Mouse (Mus musculus): ENCODE measurements around the gene Nup210. TPM values are rescaled to one million over a fixed set of nuclear protein-coding genes. Genes with fewer than 3 reads are reported as not detected.
"Not testable (repeated sequence)": the region's sequence is repeated elsewhere in the genome, so short reads cannot be mapped to it uniquely, and the experiment has no call there.

The Nup210 gene
- polyA plus RNA-seq, 1 experiment from 2014 or later = 15.8 TPM

DNA sequence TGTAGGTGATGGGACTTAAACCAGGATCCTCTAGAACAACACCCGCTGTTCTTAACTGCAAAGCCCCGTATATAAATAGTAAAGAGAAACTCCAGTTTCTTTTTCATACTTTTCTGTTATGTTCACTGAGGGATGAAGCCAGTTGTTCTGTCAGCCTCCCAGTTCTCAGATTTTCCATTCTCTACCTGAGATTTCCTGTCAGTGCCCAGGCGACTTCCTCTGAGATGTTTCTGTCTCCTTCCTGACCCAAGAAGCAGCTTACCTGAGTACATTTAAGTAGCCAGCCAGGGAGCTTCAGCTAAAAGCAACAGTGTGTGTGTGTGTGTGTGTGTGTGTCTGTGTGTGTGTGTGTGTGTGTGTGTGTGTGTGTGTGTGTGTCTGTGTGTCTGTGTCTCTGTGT lies 6.8 kb upstream of the Nup210 start:
- 89% methylated on average over 3 of the region's 3 CpGs for WGBS
- no peaks in the 10 kb centered on the region for H3K27me3 ChIP-seq (ENCODE audit: control insufficient read depth, insufficient read depth, low read length)
- H3K9ac ChIP-seq (ENCODE audit: low read length) = no peak overlapping the region
- no peak for ATAC-seq (ENCODE audit: low FRiP score)
- no peaks in the 10 kb centered on the region for H3K9me3 ChIP-seq (ENCODE audit: control insufficient read depth, low read length)
- no peaks in the 10 kb centered on the region for H3K4me1 ChIP-seq (ENCODE audit: control insufficient read depth, insufficient read depth, low read length)
- no peaks in the 10 kb centered on the region for H3K36me3 ChIP-seq (ENCODE audit: control insufficient read depth, insufficient read depth, low read length)
- no peak overlapping the region for H3K4me3 ChIP-seq (ENCODE audit: low read depth, low read length)
- H3K27ac ChIP-seq (ENCODE audit: low read depth, low read length) = no peak overlapping the region
- H3K4me2 ChIP-seq = no peak overlapping the region
- DNase-seq (ENCODE audit: low spot score, missing footprints) = no peak

GRCm38 (mm10) chr6:91121089-91121488 lies 4.5 kb upstream of the Nup210 start:
- H3K4me3 ChIP-seq (ENCODE audit: low read depth, low read length); H3K9ac ChIP-seq (ENCODE audit: low read length); H3K27ac ChIP-seq (ENCODE audit: low read depth, low read length); H3K9me3 ChIP-seq (ENCODE audit: control insufficient read depth, low read length); H3K27me3 ChIP-seq (ENCODE audit: control insufficient read depth, insufficient read depth, low read length); H3K4me2 ChIP-seq; ATAC-seq (ENCODE audit: low FRiP score); H3K36me3 ChIP-seq (ENCODE audit: control insufficient read depth, insufficient read depth, low read length); H3K4me1 ChIP-seq (ENCODE audit: control insufficient read depth, insufficient read depth, low read length): not testable (repeated sequence)
- 94% methylated on average over 7 of the region's 7 CpGs for WGBS
- peak; percentile 10 for DNase-seq (ENCODE audit: low spot score, missing footprints)

DNA sequence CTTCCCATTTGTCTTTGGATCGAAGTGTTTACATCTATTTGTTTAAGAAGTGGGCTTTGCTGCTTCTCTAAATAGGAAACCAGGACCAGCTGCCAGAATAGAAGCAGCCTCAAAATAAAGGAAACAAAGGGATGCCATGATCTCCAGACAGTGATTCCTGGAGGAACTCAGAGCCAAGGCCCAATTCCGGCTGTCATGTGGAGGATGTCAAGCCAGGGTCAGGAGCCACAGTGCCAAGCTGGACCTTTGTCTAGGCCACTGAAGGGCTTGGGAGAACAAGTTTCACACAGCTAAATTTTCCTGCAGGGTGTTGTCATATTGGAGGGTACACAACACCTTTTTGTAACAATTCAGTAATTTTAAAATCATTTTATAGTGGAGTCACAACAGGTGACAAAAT lies 3.6 kb upstream of the Nup210 start:
- Histone ChIP-seq H3K27me3 (ENCODE audit: control insufficient read depth, insufficient read depth, low read length) (no peaks in the 10 kb centered on the region), H3K4me3 (ENCODE audit: low read depth, low read length) (no peak overlapping the region), H3K4me1 (ENCODE audit: control insufficient read depth, insufficient read depth, low read length) (peaks cover 15% of the 10 kb centered on the region; the same call in 1 of the 2 replicates), H3K27ac (ENCODE audit: low read depth, low read length) (no peak overlapping the region), H3K4me2 (no peak overlapping the region), H3K9me3 (ENCODE audit: control insufficient read depth, low read length) (no peaks in the 10 kb centered on the region), H3K9ac (ENCODE audit: low read length) (no peak overlapping the region), H3K36me3 (ENCODE audit: control insufficient read depth, insufficient read depth, low read length) (no peaks in the 10 kb centered on the region)
- ATAC-seq (ENCODE audit: low FRiP score) (no peak), DNase-seq (ENCODE audit: low spot score, missing footprints) (peak; percentile 12)
- 83% methylated on average over 2 of the region's 2 CpGs for WGBS

GRCm38 (mm10) chr6:91118526-91118925 lies 1.9 kb upstream of the Nup210 start:
- Histone ChIP-seq H3K4me2 (no peak overlapping the region), H3K4me1 (ENCODE audit: control insufficient read depth, insufficient read depth, low read length) (peaks cover 18% of the 10 kb centered on the region), H3K4me3 (ENCODE audit: low read depth, low read length) (no peak overlapping the region), H3K9me3 (ENCODE audit: control insufficient read depth, low read length) (no peaks in the 10 kb centered on the region), H3K9ac (ENCODE audit: low read length) (no peak overlapping the region), H3K27ac (ENCODE audit: low read depth, low read length) (no peak overlapping the region), H3K27me3 (ENCODE audit: control insufficient read depth, insufficient read depth, low read length) (no peaks in the 10 kb centered on the region), H3K36me3 (ENCODE audit: control insufficient read depth, insufficient read depth, low read length) (no peaks in the 10 kb centered on the region)
- no peak for DNase-seq (ENCODE audit: low spot score, missing footprints)
- no peak for ATAC-seq (ENCODE audit: low FRiP score)

DNA sequence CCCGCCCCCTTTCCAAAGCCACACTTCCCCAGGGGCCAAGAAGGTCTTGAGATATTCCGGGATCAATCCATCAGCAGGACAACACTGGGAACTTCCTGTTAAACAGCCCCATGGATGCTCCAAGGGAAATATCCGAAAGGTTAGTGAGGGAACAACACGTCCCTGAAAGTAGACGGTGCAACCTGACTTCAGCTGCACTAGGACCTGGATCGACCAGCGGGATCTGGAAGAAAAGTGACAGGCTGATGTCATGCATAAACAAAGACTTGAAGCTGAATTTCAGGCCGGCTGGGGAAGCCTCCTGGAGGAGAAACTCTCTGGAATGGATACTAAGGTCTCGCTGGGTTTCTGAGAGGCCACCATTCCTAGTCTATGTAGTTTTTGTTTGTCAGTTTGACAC lies 520 bp upstream of the Nup210 start:
- Histone ChIP-seq H3K9ac (ENCODE audit: low read length) (peak overlapping the region; percentile 84), H3K27me3 (ENCODE audit: control insufficient read depth, insufficient read depth, low read length) (no peaks in the 10 kb centered on the region), H3K4me1 (ENCODE audit: control insufficient read depth, insufficient read depth, low read length) (peaks cover 18% of the 10 kb centered on the region), H3K4me3 (ENCODE audit: low read depth, low read length) (peak overlapping the region; percentile 71), H3K27ac (ENCODE audit: low read depth, low read length) (no peak overlapping the region), H3K36me3 (ENCODE audit: control insufficient read depth, insufficient read depth, low read length) (no peaks in the 10 kb centered on the region), H3K9me3 (ENCODE audit: control insufficient read depth, low read length) (no peaks in the 10 kb centered on the region), H3K4me2 (peak overlapping the region; percentile 98)
- ATAC-seq (ENCODE audit: low FRiP score) (peak; percentile 39), DNase-seq (ENCODE audit: low spot score, missing footprints) (no peak)
- 5% methylated on average over 9 of the region's 9 CpGs for WGBS

GRCm38 (mm10) chr6:91115863-91116243 lies 776 bp downstream of the Nup210 start:
- ATAC-seq (ENCODE audit: low FRiP score) = peak; percentile 10; the same call in 1 of the 2 replicates
- H3K9me3 ChIP-seq (ENCODE audit: control insufficient read depth, low read length) = no peaks in the 10 kb centered on the region
- WGBS = 22% methylated on average over 4 of the region's 4 CpGs
- no peak overlapping the region for H3K27ac ChIP-seq (ENCODE audit: low read depth, low read length)
- DNase-seq (ENCODE audit: low spot score, missing footprints) = peak; percentile 91
- peak overlapping the region; percentile 98 for H3K4me2 ChIP-seq
- H3K9ac ChIP-seq (ENCODE audit: low read length) = peak overlapping the region; percentile 84
- H3K4me3 ChIP-seq (ENCODE audit: low read depth, low read length) = peak overlapping the region; percentile 71
- no peaks in the 10 kb centered on the region for H3K27me3 ChIP-seq (ENCODE audit: control insufficient read depth, insufficient read depth, low read length)
- H3K36me3 ChIP-seq (ENCODE audit: control insufficient read depth, insufficient read depth, low read length) = no peaks in the 10 kb centered on the region
- H3K4me1 ChIP-seq (ENCODE audit: control insufficient read depth, insufficient read depth, low read length) = peaks cover 18% of the 10 kb centered on the region

DNA sequence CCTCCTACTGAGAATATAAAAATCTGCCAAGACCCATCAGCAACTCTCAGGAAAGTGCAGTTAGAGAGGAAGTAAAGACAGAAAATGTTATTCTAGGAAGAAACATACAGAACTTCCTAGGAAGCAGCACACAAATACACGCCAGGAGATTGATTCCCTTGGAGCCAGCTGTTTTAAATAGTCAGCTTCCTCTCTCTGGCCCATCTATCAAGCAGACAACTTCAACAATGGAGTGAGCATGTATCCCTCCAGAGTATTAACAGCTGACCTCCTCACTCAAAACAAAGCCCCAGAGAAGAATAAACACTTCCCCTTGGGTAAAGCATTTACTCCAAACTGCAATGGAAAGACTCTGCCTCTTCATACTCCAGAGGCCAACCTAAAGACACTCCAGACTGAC lies 1.5 kb downstream of the Nup210 start:
- H3K4me3 ChIP-seq (ENCODE audit: low read depth, low read length) = no peak overlapping the region
- H3K4me1 ChIP-seq (ENCODE audit: control insufficient read depth, insufficient read depth, low read length) = peaks cover 18% of the 10 kb centered on the region
- no peaks in the 10 kb centered on the region for H3K9me3 ChIP-seq (ENCODE audit: control insufficient read depth, low read length)
- H3K36me3 ChIP-seq (ENCODE audit: control insufficient read depth, insufficient read depth, low read length) = no peaks in the 10 kb centered on the region
- no peak for ATAC-seq (ENCODE audit: low FRiP score)
- H3K27ac ChIP-seq (ENCODE audit: low read depth, low read length) = no peak overlapping the region
- H3K9ac ChIP-seq (ENCODE audit: low read length) = no peak overlapping the region
- DNase-seq (ENCODE audit: low spot score, missing footprints) = peak; percentile 49
- H3K4me2 ChIP-seq = peak overlapping the region; percentile 7; the same call in 1 of the 2 replicates
- 51% methylated on average over 1 of the region's 1 CpGs for WGBS
- H3K27me3 ChIP-seq (ENCODE audit: control insufficient read depth, insufficient read depth, low read length) = no peaks in the 10 kb centered on the region

DNA sequence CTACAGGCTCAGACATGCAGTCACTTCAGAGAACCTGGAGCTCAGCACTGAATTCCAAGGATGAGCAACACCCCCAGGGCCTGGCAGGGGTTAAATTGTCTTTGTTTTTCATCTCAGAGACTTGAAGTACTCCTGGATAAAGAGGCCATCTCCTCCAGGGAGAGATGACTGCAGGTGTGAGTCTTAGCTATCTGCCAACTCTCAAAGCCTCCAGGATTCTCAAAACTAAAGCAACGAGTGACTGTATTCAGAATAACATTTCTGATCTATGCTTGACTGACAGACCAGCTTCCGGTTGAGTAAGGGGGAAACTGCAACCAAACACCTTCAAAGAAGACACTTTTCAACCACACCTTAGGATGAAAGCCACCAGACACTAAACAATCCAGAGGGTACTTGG lies 1.9 kb downstream of the Nup210 start:
- H3K4me1 ChIP-seq (ENCODE audit: control insufficient read depth, insufficient read depth, low read length) = peaks cover 18% of the 10 kb centered on the region
- H3K27ac ChIP-seq (ENCODE audit: low read depth, low read length) = no peak overlapping the region
- H3K9ac ChIP-seq (ENCODE audit: low read length) = no peak overlapping the region
- ATAC-seq (ENCODE audit: low FRiP score) (no peak), DNase-seq (ENCODE audit: low spot score, missing footprints) (no peak)
- WGBS = 62% methylated on average over 2 of the region's 2 CpGs
- no peaks in the 10 kb centered on the region for H3K27me3 ChIP-seq (ENCODE audit: control insufficient read depth, insufficient read depth, low read length)
- no peaks in the 10 kb centered on the region for H3K9me3 ChIP-seq (ENCODE audit: control insufficient read depth, low read length)
- no peak overlapping the region for H3K4me2 ChIP-seq
- H3K4me3 ChIP-seq (ENCODE audit: low read depth, low read length) = no peak overlapping the region
- H3K36me3 ChIP-seq (ENCODE audit: control insufficient read depth, insufficient read depth, low read length) = no peaks in the 10 kb centered on the region

- Histone ChIP-seq H3K4me2 (no peak overlapping the region), H3K27me3 (ENCODE audit: control insufficient read depth, insufficient read depth, low read length) (no peaks in the 10 kb centered on the region), H3K4me1 (ENCODE audit: control insufficient read depth, insufficient read depth, low read length) (peaks cover 12% of the 10 kb centered on the region), H3K36me3 (ENCODE audit: control insufficient read depth, insufficient read depth, low read length) (no peaks in the 10 kb centered on the region), H3K4me3 (ENCODE audit: low read depth, low read length) (no peak overlapping the region), H3K27ac (ENCODE audit: low read depth, low read length) (no peak overlapping the region), H3K9ac (ENCODE audit: low read length) (no peak overlapping the region), H3K9me3 (ENCODE audit: control insufficient read depth, low read length) (no peaks in the 10 kb centered on the region)
- DNase-seq (ENCODE audit: low spot score, missing footprints) = no peak
- no peak for ATAC-seq (ENCODE audit: low FRiP score)
- 92% methylated on average over 3 of the region's 3 CpGs for WGBS
Observed at GRCm38 (mm10) chr6:91111954-91112252, 4.7 kb downstream of the Nup210 start.
